Mouse (Mus musculus) embryonic fibroblast, embryonic 13.5 days (primary cell): Measurements from ENCODE around the gene Ints3.

Experiments
- CTCF ChIP-seq: IDR thresholded peaks from 2 replicates; pipeline ENCODE4 v1.5.1; 2011; ENCODE audit warnings: mild to moderate bottlenecking, control low read depth, low read length, moderate library complexity, borderline replicate concordance; ENCODE audit not compliant: insufficient read depth
- POLR2A ChIP-seq: IDR thresholded peaks from 2 replicates; pipeline ENCODE4 v1.6.1; 2011; ENCODE audit warnings: low read depth, mild to moderate bottlenecking, control low read depth, low read length, moderate library complexity

DNA sequence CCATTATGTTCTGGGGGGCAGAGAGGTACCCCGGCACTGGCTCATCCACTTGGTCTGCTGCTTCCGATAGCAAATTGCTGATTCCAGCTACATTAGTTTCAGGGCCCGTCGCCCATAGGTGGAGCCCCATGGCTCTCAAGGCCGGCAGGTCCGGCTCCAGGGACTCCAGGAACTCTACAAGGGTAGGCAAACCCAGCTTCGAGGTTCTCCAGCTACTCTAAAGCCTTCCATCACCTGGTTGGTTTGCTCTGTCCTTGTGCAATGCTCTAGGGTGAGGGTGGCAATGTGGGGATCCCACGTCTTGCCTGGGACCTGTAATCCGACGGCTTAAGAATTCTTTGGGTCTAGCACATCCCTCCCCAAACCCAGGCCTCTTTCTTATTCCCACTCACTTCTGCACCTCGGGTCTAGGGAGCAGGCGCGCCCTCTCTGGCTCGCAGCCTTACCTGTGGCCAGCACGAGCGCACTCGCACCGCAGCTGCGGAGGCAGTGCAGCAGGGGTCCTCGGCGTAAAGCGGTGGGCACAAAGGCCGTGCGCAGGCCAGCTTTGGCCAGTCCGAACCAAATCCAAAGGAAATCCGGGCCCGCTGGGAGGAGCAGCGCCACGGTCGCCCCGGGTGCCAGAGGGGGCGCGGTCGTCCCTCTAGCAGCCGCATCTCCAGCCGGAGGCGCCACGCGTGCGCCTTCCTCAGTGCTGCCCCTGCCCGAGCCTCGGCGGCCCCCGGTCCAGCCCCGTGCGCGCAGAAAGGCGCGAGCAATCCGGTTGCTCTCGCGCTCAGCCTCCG is 44.5 kb downstream of the Ints3 start:
- TF ChIP-seq CTCF (no peak), POLR2A (peak; percentile 35; the same call in 1 of the 2 replicates)
